9 mouse cellular contexts compared by ENCODE assay signal in genomic region chr4:84884111-84884538, GRCm38 (mm10). TPM values are rescaled to one million over a fixed set of nuclear protein-coding genes. Genes with fewer than 3 reads are reported as not detected.
DNase-seq lines count a peak whose midpoint lies in the region; ATAC-seq and TF ChIP-seq lines count a peak whose summit lies in the region.
"Had no signal": no experiment of that assay in that cellular context is flagged by ENCODE, and none has a peak within 500 bp of the region (broad histone marks: within the 10 kb centered on the region; RNA-seq: fewer than 3 reads in every experiment).

TSS of gene Cntln (plus strand) at chr4:84884309.

- H3K36me3 ChIP-seq in heart, embryonic 11.5 days (ENCODE audit: control insufficient read depth, insufficient read depth, low read length), result no peaks in the 10 kb centered on the region
- no peaks in the 10 kb centered on the region for H3K36me3 ChIP-seq in kidney, embryonic 15.5 days
- no peaks in the 10 kb centered on the region for H3K36me3 ChIP-seq in limb, embryonic 15.5 days
- no peaks in the 10 kb centered on the region for H3K36me3 ChIP-seq in midbrain, postnatal 0 days (ENCODE audit: insufficient read depth, low read length)

- ATAC-seq in erythroblast, adult 5-6 weeks (replicated peaks; ENCODE audit: low FRiP score, poor library complexity, severe bottlenecking), result peak; percentile 80
- peak; percentile 85 for ATAC-seq in heart, embryonic 11.5 days (replicated peaks; ENCODE audit: insufficient number of reproducible peaks, low FRiP score, low TSS enrichment)
- ATAC-seq in kidney, embryonic 15.5 days (replicated peaks; ENCODE audit: low FRiP score), result peak; percentile 98
- ATAC-seq in limb, embryonic 15.5 days (ENCODE audit: insufficient number of reproducible peaks, low FRiP score, low TSS enrichment, low read depth), result peak; percentile 93
- peak; percentile 93 for ATAC-seq in midbrain, postnatal 0 days (ENCODE audit: low FRiP score)

- H3K27ac ChIP-seq in heart, embryonic 11.5 days (ENCODE audit: low read depth, low read length), result peak within 1 kb of the TSS; percentile 90
- peak within 1 kb of the TSS; percentile 95 for H3K27ac ChIP-seq in kidney, embryonic 15.5 days
- H3K27ac ChIP-seq in limb, embryonic 15.5 days, result peak within 1 kb of the TSS; percentile 98
- H3K27ac ChIP-seq in midbrain, postnatal 0 days (ENCODE audit: low read depth, low read length), result peak within 1 kb of the TSS; percentile 82

- DNase-seq in 3T3-L1 (ENCODE audit: low read depth, low spot score), result peak; percentile 86
- peak; percentile 97 for DNase-seq in brain, embryonic 14.5 days (ENCODE audit: low read depth)
- DNase-seq in midbrain, postnatal 0 days (ENCODE audit: low spot score), result peak; percentile 93
- DNase-seq in spleen, postnatal 10 days (ENCODE audit: low spot score in 2 of 2), result peak; percentile 82 to 89

- H3K4me3 ChIP-seq in heart, embryonic 11.5 days (ENCODE audit: low read depth, low read length), result peak within 1 kb of the TSS; percentile 75
- H3K4me3 ChIP-seq in kidney, embryonic 15.5 days (replicated peaks), result peak within 1 kb of the TSS; percentile 81
- H3K4me3 ChIP-seq in limb, embryonic 15.5 days, result peak within 1 kb of the TSS; percentile 80
- H3K4me3 ChIP-seq in midbrain, postnatal 0 days (ENCODE audit: low read depth, low read length), result peak within 1 kb of the TSS; percentile 85

- TF ChIP-seq POLR2A in brain, embryonic 14.5 days (IDR thresholded peaks at IDR 0.05; ENCODE audit: borderline replicate concordance, extremely low read depth, insufficient read depth, insufficient read length, poor library complexity, severe bottlenecking), result peak; percentile 91

- no peak for TF ChIP-seq CTCF in brain, embryonic 14.5 days (IDR thresholded peaks at IDR 0.05; ENCODE audit: borderline replicate concordance, extremely low read depth, insufficient read depth, insufficient read length)
- TF ChIP-seq CTCF in midbrain, postnatal 0 days (IDR thresholded peaks at IDR 0.05), result peak; percentile 26; the same call in 1 of the 2 replicates

- no peaks in the 10 kb centered on the region for H3K4me1 ChIP-seq in heart, embryonic 11.5 days (ENCODE audit: control insufficient read depth, insufficient read depth, low read length)
- peaks cover 11% of the 10 kb centered on the region for H3K4me1 ChIP-seq in kidney, embryonic 15.5 days
- no peaks in the 10 kb centered on the region; the same call in 1 of the 2 replicates for H3K4me1 ChIP-seq in limb, embryonic 15.5 days
- no peaks in the 10 kb centered on the region for H3K4me1 ChIP-seq in midbrain, postnatal 0 days (ENCODE audit: insufficient read depth, low read length)

- peak within 1 kb of the TSS; percentile 96 for H3K9ac ChIP-seq in heart, embryonic 11.5 days (ENCODE audit: low read depth, low read length)
- peak within 1 kb of the TSS; percentile 96 for H3K9ac ChIP-seq in kidney, embryonic 15.5 days
- H3K9ac ChIP-seq in limb, embryonic 15.5 days, result peak within 1 kb of the TSS; percentile 91
- H3K9ac ChIP-seq in midbrain, postnatal 0 days (replicated peaks; ENCODE audit: low read length, poor library complexity, severe bottlenecking), result peak within 1 kb of the TSS; percentile 93

- H3K4me2 ChIP-seq in heart, embryonic 11.5 days, result peak within 1 kb of the TSS; percentile 73
- peak within 1 kb of the TSS; percentile 83 for H3K4me2 ChIP-seq in kidney, embryonic 15.5 days
- H3K4me2 ChIP-seq in limb, embryonic 15.5 days, result peak within 1 kb of the TSS; percentile 65
- H3K4me2 ChIP-seq in midbrain, postnatal 0 days (ENCODE audit: low read depth, low read length, poor library complexity, severe bottlenecking), result peak within 1 kb of the TSS; percentile 94

- H3K9me3 ChIP-seq in heart, embryonic 11.5 days (replicated peaks; ENCODE audit: control insufficient read depth, low read length), result no peaks in the 10 kb centered on the region
- H3K9me3 ChIP-seq in kidney, embryonic 15.5 days (replicated peaks), result no peaks in the 10 kb centered on the region; the same call in 1 of the 2 replicates
- no peaks in the 10 kb centered on the region for H3K9me3 ChIP-seq in limb, embryonic 15.5 days
- H3K9me3 ChIP-seq in midbrain, postnatal 0 days (ENCODE audit: low read length), result no peaks in the 10 kb centered on the region

- no peaks in the 10 kb centered on the region for H3K27me3 ChIP-seq in heart, embryonic 11.5 days (ENCODE audit: control insufficient read depth, insufficient read depth, low read length)
- no peaks in the 10 kb centered on the region for H3K27me3 ChIP-seq in kidney, embryonic 15.5 days
- no peaks in the 10 kb centered on the region for H3K27me3 ChIP-seq in limb, embryonic 15.5 days
- no peaks in the 10 kb centered on the region for H3K27me3 ChIP-seq in midbrain, postnatal 0 days (ENCODE audit: insufficient read depth, low read length)
- H3K27me3 ChIP-seq: CH12.LX had no signal

- 1% methylated on average over 50 of the region's 50 CpGs for whole genome bisulfite sequencing in heart, embryonic 11.5 days (ENCODE audit: insufficient replicate concordance)
- under 1% methylated on average over 50 of the region's 50 CpGs for WGBS in kidney, embryonic 15.5 days
- WGBS in limb, embryonic 15.5 days, result under 1% methylated on average over 50 of the region's 50 CpGs
- 0% methylated on average over 50 of the region's 50 CpGs for WGBS in midbrain, postnatal 0 days

RNA-seq across cellular contexts. Expression of gene Cntln, which starts in this region (rescaled TPM):
- 9.7 and 11.3 TPM in 2 replicates for polyA plus RNA-seq in brain, embryonic 14.5 days (2012; rRNA removed)
- 8.2 and 9.4 TPM in 2 replicates for total RNA-seq in erythroblast, adult 5-6 weeks (2015; ENCODE audit: low replicate concordance)
- total RNA-seq in erythroblast, adult 5-6 weeks (2017; ENCODE audit: low replicate concordance), result 9.4 and 15.6 TPM in 2 replicates
- 7.0 TPM in 2 replicates for polyA plus RNA-seq in heart, embryonic 11.5 days (2014; fragmentation: Nextera tagmentation; extraction: Ambion mirVana)
- polyA plus RNA-seq in kidney, embryonic 15.5 days (2015; fragmentation: Nextera tagmentation; extraction: Ambion mirVana), result 10.2 and 10.9 TPM in 2 replicates
- polyA plus RNA-seq in limb, embryonic 15.5 days (2015; fragmentation: Nextera tagmentation; extraction: Ambion mirVana), result 8.7 and 11.2 TPM in 2 replicates
- total RNA-seq in midbrain, postnatal 0 days (2014; rRNA removed), result 9.3 and 10.1 TPM in 2 replicates
- 4.2 and 5.5 TPM in 2 replicates for polyA plus RNA-seq in midbrain, postnatal 0 days (2015; fragmentation: Nextera tagmentation; extraction: Ambion mirVana)
- total RNA-seq: CH12.LX had no signal

Comparison
In these comparisons a context has a peak if more than half of its experiments do, and no peak if none do; other contexts are left out.
1. Peak in every context shown above with its lines: DNase-seq, ATAC-seq, H3K4me3 ChIP-seq and H3K27ac ChIP-seq.